Mouse (Mus musculus): ENCODE data around the gene Imp4.

GRCm38 (mm10) chr1:34480801-34481200 is 41.1 kb downstream of the Imp4 start:
- no peak for TF ChIP-seq CTCF (IDR thresholded peaks at IDR 0.05; ENCODE audit: low read depth)
- no peak for TF ChIP-seq EP300 (optimal IDR thresholded peaks at IDR 0.05)
